Mouse (Mus musculus) v-Abl transformed pro-B cells (cell line): ENCODE measurements around the gene Fbxl13.

Experiments used
- in situ Hi-C, 2 experiments: fragments of 400-800 bp; cut with MboI; formaldehyde crosslinking; loops; one replicate each; pipeline ENCODE4 v1.15.1; 2025; ENCODE audit not compliant: unreplicated experiment in 2 of 2

The Fbxl13 gene

GRCm38 (mm10) chr5:21588220-21588619 lies 57.2 kb downstream of the Fbxl13 start:
- in situ Hi-C loops: loop anchor here (5.0 kb wide), 6 partner anchors 156 to 326 kb away; no protein-coding TSS in a partner anchor

GRCm38 (mm10) chr5:21587683-21588082 lies 57.8 kb downstream of the Fbxl13 start:
- in situ Hi-C loops: loop anchor here (5.0 kb wide), 6 partner anchors 155 to 325 kb away; no protein-coding TSS in a partner anchor

GRCm38 (mm10) chr5:21586763-21587162 lies 58.7 kb downstream of the Fbxl13 start:
- in situ Hi-C loops: loop anchor here (5.0 kb wide), 6 partner anchors 154 to 324 kb away; no protein-coding TSS in a partner anchor

GRCm38 (mm10) chr5:21578136-21578535 lies 67.3 kb downstream of the Fbxl13 start:
- in situ Hi-C loops: no loop called here

- in situ Hi-C loops: no loop called here
These were observed 70.3 kb downstream of the Fbxl13 start for GRCm38 (mm10) chr5:21575210-21575550.

- in situ Hi-C loops: loop anchor here in 1 of 2 experiments (5.0 kb wide), 1 partner anchor 47 kb away; no protein-coding TSS in a partner anchor
These were observed 70.8 kb downstream of the Fbxl13 start for GRCm38 (mm10) chr5:21574386-21575209.

- in situ Hi-C loops: loop anchor here in 1 of 2 experiments (5.0 kb wide), 1 partner anchor 46 kb away; no protein-coding TSS in a partner anchor
These were observed 72.5 kb downstream of the Fbxl13 start for GRCm38 (mm10) chr5:21572764-21573416.

GRCm38 (mm10) chr5:21567784-21568183 lies 77.7 kb downstream of the Fbxl13 start:
- in situ Hi-C loops: no loop called here

- in situ Hi-C loops: no loop called here
These were observed 79.9 kb downstream of the Fbxl13 start for GRCm38 (mm10) chr5:21565392-21566065.

GRCm38 (mm10) chr5:21563936-21564335 lies 81.5 kb downstream of the Fbxl13 start:
- in situ Hi-C loops: no loop called here

GRCm38 (mm10) chr5:21556502-21556901 lies 88.9 kb downstream of the Fbxl13 start:
- in situ Hi-C loops: no loop called here

- in situ Hi-C loops: no loop called here
These were observed 90.7 kb downstream of the Fbxl13 start for GRCm38 (mm10) chr5:21554732-21555131.

GRCm38 (mm10) chr5:21553685-21554084 lies 91.7 kb downstream of the Fbxl13 start:
- in situ Hi-C loops: no loop called here

GRCm38 (mm10) chr5:21547005-21547404 lies 98.4 kb downstream of the Fbxl13 start:
- in situ Hi-C loops: no loop called here

- in situ Hi-C loops: no loop called here
These were observed 99.6 kb downstream of the Fbxl13 start for GRCm38 (mm10) chr5:21545786-21546185.

- in situ Hi-C loops: no loop called here
These were observed 100.2 kb downstream of the Fbxl13 start for GRCm38 (mm10) chr5:21545227-21545626.

GRCm38 (mm10) chr5:21544821-21545220 lies 100.6 kb downstream of the Fbxl13 start:
- in situ Hi-C loops: no loop called here

GRCm38 (mm10) chr5:21543409-21544201 lies 101.8 kb downstream of the Fbxl13 start, which contains the start of gene Lrrc17:
Lrrc17 (plus strand) TSS chr5:21543559.
- in situ Hi-C loops: no loop called here

- in situ Hi-C loops: no loop called here
These were observed 103.2 kb downstream of the Fbxl13 start for GRCm38 (mm10) chr5:21542226-21542625.

GRCm38 (mm10) chr5:21532921-21533320 lies 112.5 kb downstream of the Fbxl13 start:
- in situ Hi-C loops: no loop called here
